Mouse (Mus musculus) bone marrow macrophage, adult 2 months (primary cell): ENCODE measurements around the gene Spata32.

Experiments used
- CTCF ChIP-seq: IDR thresholded peaks from 2 replicates; pipeline ENCODE4 v1.5.1; 2012; ENCODE audit warnings: low read depth, mild to moderate bottlenecking, low read length, moderate library complexity
- POLR2A ChIP-seq: IDR thresholded peaks from 2 replicates; pipeline ENCODE4 v1.6.1; 2012; ENCODE audit warnings: mild to moderate bottlenecking, low read depth, low read length, borderline replicate concordance

DNA sequence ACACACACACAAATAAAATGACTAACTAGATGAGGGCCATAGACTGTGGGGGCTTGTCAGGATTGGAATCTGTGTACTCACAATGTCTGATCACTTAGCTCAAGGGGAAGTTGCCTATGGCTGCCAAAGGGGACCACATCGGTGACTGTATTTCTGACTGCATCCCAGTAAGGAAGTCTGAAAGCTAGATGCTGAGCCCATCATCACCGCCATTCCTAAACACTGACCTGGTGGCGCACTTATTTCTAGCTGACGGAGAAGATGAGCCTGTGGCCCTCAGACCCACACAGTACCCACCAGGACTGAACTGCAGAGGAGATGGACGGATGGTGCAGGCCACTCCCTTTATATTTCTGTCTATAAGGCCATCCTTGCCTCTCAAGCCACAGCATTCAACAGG is 41.8 kb upstream of the Spata32 start:
- TF ChIP-seq CTCF, result no peak
- TF ChIP-seq POLR2A, result no peak
